ENCODE assay signal across 7 mouse cellular contexts in genomic region chr4:137954926-137955396, GRCm38 (mm10). TPM values are rescaled to one million over a fixed set of nuclear protein-coding genes. Genes with fewer than 3 reads are reported as not detected.
DNase-seq lines count a peak whose midpoint lies in the region; ATAC-seq lines count a peak whose summit lies in the region.

No protein-coding gene starts in this region.

- H3K27me3 ChIP-seq in splenic B cell, adult 2 months (ENCODE audit: control insufficient read depth, insufficient read depth, low read length, poor library complexity, severe bottlenecking) = no peaks in the 10 kb centered on the region
- no peaks in the 10 kb centered on the region for H3K27me3 ChIP-seq in forebrain, embryonic 13.5 days

- peaks cover 1% of the 10 kb centered on the region for H3K36me3 ChIP-seq in splenic B cell, adult 2 months (ENCODE audit: control insufficient read depth, insufficient read depth, low read length, poor library complexity, severe bottlenecking)
- H3K36me3 ChIP-seq in forebrain, embryonic 13.5 days (ENCODE audit: poor library complexity, severe bottlenecking) = peaks cover 51% of the 10 kb centered on the region

- peaks cover 6% of the 10 kb centered on the region; the same call in 1 of the 2 replicates for H3K9me3 ChIP-seq in forebrain, embryonic 13.5 days (replicated peaks)

- H3K27ac ChIP-seq in forebrain, embryonic 13.5 days = no peak overlapping the region

- H3K4me2 ChIP-seq in forebrain, embryonic 13.5 days = no peak overlapping the region

- H3K4me1 ChIP-seq in forebrain, embryonic 13.5 days = no peaks in the 10 kb centered on the region

- no peak overlapping the region for H3K9ac ChIP-seq in forebrain, embryonic 13.5 days

- peak; percentile 79 for DNase-seq in urinary bladder, postnatal 14 days (ENCODE audit: low spot score)
- no peak for DNase-seq in urinary bladder, adult 2 months (ENCODE audit: low spot score)
- DNase-seq in gastrocnemius, postnatal 10 days = peak; percentile 34
- DNase-seq in kidney, postnatal 36 days = peak; percentile 55 to 59
- DNase-seq in splenic B cell, adult 2 months (ENCODE audit: low read depth, low spot score) = peak; percentile 21
- no peak for DNase-seq in right cerebral cortex, postnatal 10 days (ENCODE audit: low spot score in 2 of 2)

- WGBS in forebrain, embryonic 13.5 days = 91% methylated on average over 8 of the region's 8 CpGs

- ATAC-seq in forebrain, embryonic 13.5 days = no peak

- H3K4me3 ChIP-seq in forebrain, embryonic 13.5 days = no peak overlapping the region

RNA-seq across cellular contexts. Expression of gene Eif4g3, which starts 37.9 kb away (rescaled TPM):
- 64.2 and 64.6 TPM in 2 replicates for polyA plus RNA-seq in urinary bladder, adult 2 months (2012; rRNA removed)
- total RNA-seq in gastrocnemius, postnatal 10 days (2021) = 100 to 1,000 TPM; 100 to 108 TPM
- 43.9 and 46.2 TPM in 2 replicates for polyA plus RNA-seq in forebrain, embryonic 13.5 days (2015; fragmentation: Nextera tagmentation; extraction: Ambion mirVana)

Comparison
In these comparisons a context has a peak if more than half of its experiments do, and no peak if none do; other contexts are left out.
1. DNase-seq: peak in urinary bladder, postnatal 14 days (single experiment), gastrocnemius, postnatal 10 days (single experiment), kidney, postnatal 36 days (2 of 2) and splenic B cell, adult 2 months (single experiment); none in urinary bladder, adult 2 months (single experiment) and right cerebral cortex, postnatal 10 days (0 of 2).